Mouse (Mus musculus) heart, embryonic 10.5 days (tissue): ENCODE results near the gene Kptn. TPM values are rescaled to one million over a fixed set of nuclear protein-coding genes. Genes with fewer than 3 reads are reported as not detected.
A peak's percentile ranks its signal among the peaks of the same experiment; 100 is the strongest.

Experiments
- DNase-seq: peaks from one replicate; pipeline ENCODE4 v3.0.0-alpha.2; 2017; ENCODE audit warnings: low spot score
- H3K27ac ChIP-seq: fragments of 300-500 bp; sonication (generic); 2 replicates; pipeline ENCODE4 v1.5.1; 2016; ENCODE audit warnings: mild to moderate bottlenecking
- H3K27me3 ChIP-seq: fragments of 300-500 bp; sonication (generic); 2 replicates; pipeline ENCODE4 v1.6.1; 2016; ENCODE audit warnings: mild to moderate bottlenecking; ENCODE audit not compliant: poor library complexity, insufficient read depth, severe bottlenecking
- H3K36me3 ChIP-seq: fragments of 300-500 bp; sonication (generic); 2 replicates; pipeline ENCODE4 v1.6.1; 2016; ENCODE audit warnings: mild to moderate bottlenecking, moderate library complexity
- H3K4me1 ChIP-seq: fragments of 300-500 bp; sonication (generic); 2 replicates; pipeline ENCODE4 v1.6.1; 2016; ENCODE audit warnings: mild to moderate bottlenecking
- H3K4me3 ChIP-seq: fragments of 300-500 bp; sonication (generic); 2 replicates; pipeline ENCODE4 v1.5.1; 2016; ENCODE audit warnings: mild to moderate bottlenecking, moderate library complexity
- H3K9me3 ChIP-seq: fragments of 300-500 bp; sonication (generic); 2 replicates; pipeline ENCODE4 v1.6.1; 2016; ENCODE audit warnings: mild to moderate bottlenecking, moderate library complexity
- WGBS: fragments of 180-500 bp; shearing (Covaris S2); methylation state at CpG from one replicate; pipeline ENCODE4 v1.1.7; 2016; 5-methylcytosine and 5-hydroxymethylcytosine counted together
- polyA plus RNA-seq: library from polyadenylated mRNA; unstranded; fragments of >200 nt; fragmentation: Nextera tagmentation; extraction: Ambion mirVana; gene quantifications from 2 replicates; pipeline ENCODE4 v1.2.1, GENCODE M21; 2016

Kptn gene
- polyA plus RNA-seq, 1 experiment from 2014 or later = 31.6 TPM

DNA sequence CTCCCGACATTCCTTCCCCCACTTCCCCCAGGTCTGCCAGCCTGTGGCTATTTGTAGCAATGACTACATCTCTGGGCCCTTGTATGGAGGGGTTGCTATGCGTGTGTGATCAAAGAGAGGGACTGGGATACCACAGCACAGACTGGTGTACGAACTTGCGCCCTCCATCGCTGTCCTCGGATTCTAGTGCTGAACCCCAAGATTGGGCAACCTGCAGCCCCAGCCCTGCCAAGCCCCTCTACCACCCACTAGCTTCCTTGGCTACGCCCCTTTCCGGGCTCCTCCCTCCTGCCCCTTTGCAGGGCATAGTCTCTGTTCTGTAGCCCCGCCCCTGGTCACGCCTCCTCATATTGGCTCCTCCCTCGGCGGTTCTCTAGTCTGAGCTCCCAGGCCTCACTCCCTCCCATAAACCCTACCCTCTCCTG, 9.7 kb downstream of the Kptn start, which contains the start of gene Slc8a2:
Slc8a2 (plus strand) TSS at position 406 of the 425 bp plus-strand sequence.
- Histone ChIP-seq H3K27ac (peak within 1 kb of the TSS; percentile 87), H3K4me1 (peaks cover 38% of the 10 kb centered on the region), H3K4me3 (peak within 1 kb of the TSS; percentile 75), H3K9me3 (no peaks in the 10 kb centered on the region), H3K27me3 (peaks cover 31% of the 10 kb centered on the region; the same call in 1 of the 2 replicates), H3K36me3 (peaks cover 35% of the 10 kb centered on the region)
- under 1% methylated on average over 12 of the region's 12 CpGs for WGBS
- peak; percentile 95 for DNase-seq

DNA sequence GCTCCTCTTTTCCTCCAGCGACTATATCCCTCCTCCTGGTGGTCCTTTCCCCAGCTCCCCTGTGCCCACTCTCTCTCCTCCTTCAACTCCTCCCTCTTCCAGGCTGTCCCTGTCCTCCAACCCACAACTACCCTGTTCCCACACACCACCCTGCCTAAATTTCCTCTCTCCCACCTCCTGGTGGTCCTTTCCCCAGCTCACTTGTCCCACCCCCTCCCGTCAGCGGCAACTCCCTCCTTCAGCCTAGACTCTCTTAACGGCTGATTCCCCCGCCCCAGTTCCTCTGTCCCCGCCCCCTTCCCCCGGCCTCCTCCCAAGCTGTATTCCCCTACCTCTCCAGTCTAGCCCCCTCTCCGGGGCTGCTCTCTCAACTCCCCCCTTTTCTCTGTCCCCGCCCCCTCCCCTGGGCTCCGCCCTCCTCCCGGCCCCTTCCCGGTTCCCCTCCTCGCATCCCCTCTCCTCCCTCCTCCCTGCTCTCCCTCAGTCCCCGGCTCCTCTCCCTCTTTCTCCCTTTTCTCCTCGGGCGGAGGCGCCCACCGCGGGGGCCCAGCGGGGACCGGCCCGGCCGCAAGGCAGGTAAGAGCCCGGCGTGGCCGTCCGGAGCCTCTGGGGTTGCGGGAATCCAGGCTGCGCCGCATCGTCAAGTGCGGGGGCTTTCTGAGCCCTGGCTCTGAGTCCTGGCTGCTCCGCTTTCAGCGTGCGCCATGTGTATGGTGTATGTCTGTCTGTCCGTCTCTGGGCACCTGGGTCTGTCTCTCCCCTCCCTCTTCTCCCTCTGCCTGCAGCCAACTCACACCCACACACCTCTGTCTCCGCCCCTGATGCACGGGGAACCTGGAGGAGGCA, 10.4 kb downstream of the Kptn start:
- Histone ChIP-seq H3K4me1 (peaks cover 38% of the 10 kb centered on the region), H3K4me3 (peak overlapping the region; percentile 75), H3K27ac (peak overlapping the region; percentile 87), H3K36me3 (peaks cover 29% of the 10 kb centered on the region), H3K27me3 (peaks cover 31% of the 10 kb centered on the region; the same call in 1 of the 2 replicates), H3K9me3 (no peaks in the 10 kb centered on the region)
- WGBS = 2% methylated on average over 37 of the region's 38 CpGs
- DNase-seq = peak; percentile 88

DNA sequence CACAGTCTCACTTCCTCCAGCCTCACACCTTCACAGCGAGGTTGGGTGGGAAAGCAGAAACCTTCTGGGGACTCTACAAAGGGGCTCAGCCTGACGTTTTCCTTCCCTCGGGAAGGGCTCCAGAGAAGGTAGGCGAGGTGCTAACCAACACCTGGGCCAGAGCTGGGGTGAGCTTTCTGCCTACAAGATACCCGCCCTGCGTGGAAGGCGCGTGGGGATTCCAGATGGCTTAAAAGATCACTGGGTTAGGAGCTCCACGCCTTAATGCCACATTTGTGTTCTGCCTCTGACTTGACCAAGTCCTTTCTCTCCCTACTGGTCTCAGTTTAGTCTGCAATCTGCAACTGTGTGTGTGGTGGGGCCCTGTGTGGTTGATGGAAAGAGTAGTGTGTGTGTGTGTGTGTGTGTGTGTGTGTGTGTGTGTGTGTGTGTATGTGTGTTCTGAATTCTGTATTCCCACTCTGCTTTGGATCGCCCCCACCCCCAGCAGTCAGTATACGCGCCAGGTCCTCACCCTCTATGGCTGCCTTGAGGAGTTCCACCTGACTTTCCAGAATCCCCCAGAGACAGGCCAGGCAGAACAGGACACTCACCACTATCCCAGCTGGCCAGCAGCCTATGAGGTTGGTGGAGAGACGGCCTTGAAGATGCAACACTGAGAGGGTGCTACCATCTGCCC, 11.4 kb downstream of the Kptn start:
- peaks cover 19% of the 10 kb centered on the region for H3K36me3 ChIP-seq
- H3K9me3 ChIP-seq = no peaks in the 10 kb centered on the region
- no peak for DNase-seq
- 39% methylated on average over 13 of the region's 13 CpGs for WGBS
- H3K4me3 ChIP-seq = peak overlapping the region; percentile 75
- peaks cover 38% of the 10 kb centered on the region for H3K4me1 ChIP-seq
- H3K27ac ChIP-seq = no peak overlapping the region
- peaks cover 31% of the 10 kb centered on the region; the same call in 1 of the 2 replicates for H3K27me3 ChIP-seq

DNA sequence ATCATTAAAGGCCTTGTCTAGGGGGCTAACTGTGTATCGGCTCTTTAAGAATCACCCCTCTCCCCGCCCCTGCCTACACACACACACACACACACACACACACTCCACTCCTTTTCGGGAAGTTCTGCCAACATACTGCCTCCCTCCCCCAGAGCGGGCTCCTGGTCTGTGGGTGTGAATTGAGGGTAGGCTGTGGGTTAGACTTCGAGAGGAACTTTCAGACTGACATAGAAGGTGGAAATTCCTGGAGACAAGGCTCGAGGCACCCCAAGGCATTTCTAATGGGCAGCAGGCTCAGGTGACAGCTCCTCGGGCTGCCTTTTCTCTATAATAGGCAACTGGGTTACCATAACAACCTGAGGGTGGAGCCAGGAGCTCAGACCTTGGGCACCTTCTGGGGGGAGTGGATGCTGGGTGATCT, 12.5 kb downstream of the Kptn start:
- 16% methylated on average over 7 of the region's 7 CpGs for WGBS
- peaks cover 31% of the 10 kb centered on the region; the same call in 1 of the 2 replicates for H3K27me3 ChIP-seq
- peaks cover 38% of the 10 kb centered on the region for H3K4me1 ChIP-seq
- no peak overlapping the region for H3K27ac ChIP-seq
- DNase-seq = no peak
- H3K4me3 ChIP-seq = no peak overlapping the region
- H3K9me3 ChIP-seq = no peaks in the 10 kb centered on the region
- peaks cover 10% of the 10 kb centered on the region for H3K36me3 ChIP-seq

DNA sequence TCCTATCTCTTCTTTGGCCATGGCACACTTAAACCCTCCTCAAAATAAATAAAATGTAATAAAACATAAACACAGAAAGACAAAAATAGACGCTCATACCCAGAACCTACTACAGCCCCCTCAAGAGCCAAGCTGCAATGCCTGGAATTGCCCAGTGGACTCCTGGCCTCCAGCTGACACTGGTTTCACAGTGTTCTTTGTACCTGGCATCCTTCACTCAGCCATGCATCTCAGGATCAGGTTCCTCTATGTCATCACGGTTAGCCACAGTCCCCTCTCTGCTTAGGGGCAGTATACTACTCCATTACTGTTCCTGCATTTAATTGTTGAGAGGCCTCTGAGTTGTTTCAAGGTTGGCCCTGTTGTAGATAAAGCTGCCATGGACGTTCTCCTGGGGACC, 13.2 kb downstream of the Kptn start:
- whole genome bisulfite sequencing = 68% methylated on average over 3 of the region's 3 CpGs
- Histone ChIP-seq H3K27me3 (peaks cover 31% of the 10 kb centered on the region; the same call in 1 of the 2 replicates), H3K9me3 (no peaks in the 10 kb centered on the region), H3K4me3 (no peak overlapping the region), H3K4me1 (peaks cover 38% of the 10 kb centered on the region), H3K27ac (no peak overlapping the region), H3K36me3 (0 out of 2 replicates have a peak, but pooled peaks cover 4% of the 10 kb centered on the region)
- no peak for DNase-seq

DNA sequence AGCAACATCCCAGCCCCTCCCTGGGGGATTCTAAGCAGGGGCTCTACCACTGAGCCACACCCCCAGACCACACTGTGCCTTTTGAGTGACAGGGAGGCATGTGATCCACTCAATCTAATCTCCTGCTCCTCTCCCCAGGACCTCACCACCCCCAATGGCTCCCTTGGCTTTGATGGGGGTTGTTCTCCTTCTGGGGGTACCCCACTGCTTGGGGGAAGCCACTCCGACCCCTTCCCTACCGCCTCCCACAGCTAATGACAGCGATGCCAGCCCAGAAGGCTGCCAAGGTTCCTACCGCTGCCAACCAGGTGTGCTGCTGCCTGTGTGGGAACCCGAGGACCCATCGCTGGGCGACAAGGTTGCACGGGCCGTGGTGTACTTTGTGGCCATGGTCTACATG, 14.0 kb downstream of the Kptn start:
- Histone ChIP-seq H3K9me3 (no peaks in the 10 kb centered on the region), H3K27ac (no peak overlapping the region), H3K4me3 (no peak overlapping the region), H3K27me3 (peaks cover 31% of the 10 kb centered on the region; the same call in 1 of the 2 replicates), H3K4me1 (peaks cover 37% of the 10 kb centered on the region), H3K36me3 (0 out of 2 replicates have a peak, but pooled peaks cover 4% of the 10 kb centered on the region)
- DNase-seq = no peak
- 82% methylated on average over 9 of the region's 9 CpGs for WGBS

DNA sequence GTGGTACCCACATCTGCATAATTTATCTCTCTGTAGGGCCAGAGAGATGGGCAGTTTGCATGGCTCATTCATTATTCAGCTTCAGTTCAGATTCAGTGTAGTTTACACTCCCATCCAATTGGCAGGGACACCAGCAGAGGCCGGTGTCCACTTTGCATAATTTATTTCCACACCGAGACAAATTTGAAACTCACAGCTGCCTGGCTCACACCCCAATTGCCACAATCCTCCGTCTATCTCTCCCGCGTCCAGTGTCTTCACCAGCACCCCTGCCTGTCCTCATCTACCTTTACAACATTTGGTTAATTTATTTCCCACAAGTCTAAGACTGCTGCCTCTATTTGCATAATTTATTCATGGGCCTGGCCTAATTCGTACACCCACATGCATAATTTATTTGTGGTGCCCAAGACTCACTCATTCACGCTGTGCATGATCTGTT, 15.3 kb downstream of the Kptn start:
- Histone ChIP-seq H3K27me3 (peaks cover 31% of the 10 kb centered on the region; the same call in 1 of the 2 replicates), H3K27ac (no peak overlapping the region), H3K9me3 (no peaks in the 10 kb centered on the region), H3K4me3 (no peak overlapping the region), H3K36me3 (0 out of 2 replicates have a peak, but pooled peaks cover 4% of the 10 kb centered on the region), H3K4me1 (peaks cover 24% of the 10 kb centered on the region)
- no peak for DNase-seq
- WGBS = 64% methylated on average over 7 of the region's 7 CpGs

DNA sequence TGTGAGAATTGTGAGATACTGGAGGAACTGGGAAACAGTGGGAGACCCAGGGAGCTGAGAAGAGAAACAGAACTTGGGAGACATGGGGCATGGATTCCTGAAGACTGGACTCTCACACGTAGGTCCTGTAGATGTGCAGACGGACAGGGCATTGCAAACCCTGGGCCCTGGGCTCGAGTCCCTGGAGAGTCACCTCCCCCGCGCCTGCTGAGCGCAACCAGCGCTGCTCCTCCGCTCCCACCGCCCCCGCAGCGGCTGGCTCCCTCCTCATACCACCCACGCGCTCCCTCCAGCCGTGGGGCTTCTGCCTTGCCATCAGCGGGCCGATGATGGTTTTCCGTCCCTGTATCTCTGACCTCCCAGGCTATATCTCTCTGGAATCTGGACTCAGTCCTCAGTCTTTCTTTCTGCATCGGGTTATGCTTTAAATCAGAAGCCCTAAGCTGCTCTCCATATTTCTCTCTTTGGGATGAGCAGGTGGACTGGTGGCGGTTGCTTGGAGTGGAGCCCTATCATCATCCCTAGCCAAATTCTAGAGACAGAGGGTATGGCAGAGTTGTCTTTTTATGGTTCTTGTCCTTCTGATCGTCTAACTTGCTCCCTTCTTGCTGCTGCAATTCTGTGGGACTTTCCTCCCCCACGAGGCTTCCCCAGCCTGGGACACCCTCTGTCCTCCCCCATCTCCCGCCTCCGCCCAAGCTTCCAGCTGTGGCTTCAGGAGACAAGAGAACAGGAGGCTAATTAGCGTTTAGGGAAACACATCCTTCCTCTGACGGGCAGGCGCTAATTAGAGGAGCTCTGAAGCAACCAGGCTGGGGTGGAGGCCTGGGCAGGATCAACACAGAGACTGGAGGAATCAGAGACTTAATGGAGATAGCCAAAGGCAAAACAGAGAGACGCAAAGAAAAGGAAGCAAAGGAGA, 27.1 kb downstream of the Kptn start:
- Histone ChIP-seq H3K4me1 (no peaks in the 10 kb centered on the region), H3K27me3 (peaks cover 38% of the 10 kb centered on the region), H3K36me3 (0 out of 2 replicates have a peak, but pooled peaks cover 2% of the 10 kb centered on the region), H3K4me3 (no peak overlapping the region), H3K27ac (no peak overlapping the region), H3K9me3 (no peaks in the 10 kb centered on the region)
- no peak for DNase-seq
- WGBS = 29% methylated on average over 27 of the region's 27 CpGs

DNA sequence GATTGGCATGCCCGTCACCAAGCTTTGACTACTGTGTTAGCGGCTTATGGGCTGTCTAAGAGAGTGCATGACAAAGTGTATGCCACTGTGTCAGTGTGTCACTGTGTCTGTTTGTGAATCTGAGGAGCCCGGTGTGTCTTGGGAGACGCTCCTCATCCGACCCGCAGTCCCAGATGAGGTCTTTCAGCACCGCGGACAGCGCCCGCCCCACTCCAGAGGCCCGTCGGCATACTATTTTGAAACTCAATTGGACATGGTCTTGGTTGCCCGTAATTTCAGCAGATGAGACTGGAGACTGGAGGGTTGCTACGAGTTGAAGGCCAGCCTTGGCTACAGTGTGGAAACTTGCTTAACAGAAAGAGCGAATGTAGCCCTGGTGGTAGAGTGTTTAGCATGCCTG, 27.9 kb downstream of the Kptn start:
- 12% methylated on average over 15 of the region's 15 CpGs for WGBS
- no peak overlapping the region for H3K27ac ChIP-seq

DNA sequence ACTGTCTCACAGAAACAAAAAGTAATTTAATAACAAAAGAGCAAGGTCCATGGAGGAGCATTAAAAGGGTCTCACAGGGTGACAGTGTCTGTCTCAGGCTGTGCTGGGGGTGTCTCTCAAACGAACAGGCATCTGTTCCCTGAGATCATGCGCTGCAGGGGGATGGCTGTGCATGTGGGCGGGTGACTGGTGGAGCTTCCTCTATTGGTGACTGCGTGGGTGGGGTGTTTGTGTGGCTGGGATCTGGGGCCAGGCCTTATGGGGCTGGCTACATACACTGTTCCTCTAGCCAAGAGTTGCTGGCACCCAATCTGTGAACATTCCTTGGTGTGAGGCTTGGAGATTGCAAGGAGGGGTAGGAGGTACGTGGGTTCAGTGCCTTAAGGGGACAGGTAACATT, 29.5 kb downstream of the Kptn start:
- Histone ChIP-seq H3K4me3 (no peak overlapping the region), H3K27ac (no peak overlapping the region), H3K27me3 (peaks cover 38% of the 10 kb centered on the region), H3K4me1 (no peaks in the 10 kb centered on the region), H3K36me3 (0 out of 2 replicates have a peak, but pooled peaks cover 2% of the 10 kb centered on the region), H3K9me3 (no peaks in the 10 kb centered on the region)
- WGBS = 59% methylated on average over 5 of the region's 5 CpGs
- DNase-seq = no peak

More for the DNA sequence above, 27.9 kb downstream of the Kptn start:
- H3K4me3 ChIP-seq = no peak overlapping the region
- 0 out of 2 replicates have a peak, but pooled peaks cover 2% of the 10 kb centered on the region for H3K36me3 ChIP-seq
- DNase-seq = peak; percentile 84
- H3K4me1 ChIP-seq = no peaks in the 10 kb centered on the region
- peaks cover 38% of the 10 kb centered on the region for H3K27me3 ChIP-seq
- H3K9me3 ChIP-seq = no peaks in the 10 kb centered on the region

DNA sequence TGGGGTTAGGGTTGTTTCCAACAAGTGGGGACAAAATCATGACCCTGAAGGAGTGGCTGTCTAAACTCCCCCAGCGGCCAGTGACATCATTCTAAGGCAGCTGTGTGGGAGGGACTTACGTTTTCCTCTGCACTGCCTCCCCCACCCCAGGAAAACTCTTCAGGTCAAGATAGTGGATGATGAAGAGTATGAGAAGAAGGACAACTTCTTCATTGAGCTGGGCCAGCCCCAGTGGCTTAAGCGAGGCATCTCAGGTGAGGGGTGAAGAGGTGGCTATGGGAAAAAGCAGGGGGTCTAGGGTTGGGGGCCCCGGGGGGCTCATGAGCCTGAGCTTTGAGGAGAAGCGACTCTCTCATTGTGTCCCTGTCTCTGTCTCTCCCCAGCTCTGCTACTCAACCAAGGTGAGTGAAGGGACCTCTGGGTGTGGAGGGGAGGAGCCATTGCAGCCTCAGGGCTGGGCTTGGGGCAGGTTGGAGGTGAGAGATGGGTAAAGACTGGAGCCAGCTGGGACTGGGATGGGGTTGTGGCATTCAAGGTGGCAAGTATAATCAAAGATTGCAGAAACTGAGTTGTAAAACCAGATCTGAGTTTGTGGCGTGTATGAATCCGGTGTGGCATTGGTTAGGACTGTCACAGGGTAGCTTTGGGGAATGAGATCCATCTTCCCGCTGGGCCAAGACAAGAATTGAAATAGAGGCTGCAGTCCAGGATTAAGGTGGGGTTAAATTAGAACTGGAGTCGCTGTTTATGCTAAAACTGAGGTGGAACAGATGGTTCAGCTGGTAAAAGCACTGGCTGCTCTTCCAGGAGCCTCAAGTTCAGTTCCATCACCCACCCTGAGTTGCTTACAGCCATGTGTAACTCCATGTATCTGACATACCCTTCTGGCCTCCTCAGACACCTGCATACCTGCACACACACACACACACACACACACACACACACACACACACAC, 30.8 kb downstream of the Kptn start:
- 65% methylated on average over 9 of the region's 9 CpGs for WGBS
- Histone ChIP-seq H3K36me3 (no peaks in the 10 kb centered on the region), H3K27ac (no peak overlapping the region), H3K27me3 (peaks cover 28% of the 10 kb centered on the region), H3K4me1 (peaks cover 3% of the 10 kb centered on the region), H3K4me3 (no peak overlapping the region), H3K9me3 (no peaks in the 10 kb centered on the region)
- no peak for DNase-seq
